Mouse (Mus musculus) thymus, adult 2 months (tissue): ENCODE data around the gene Foxo6. TPM values are rescaled to one million over a fixed set of nuclear protein-coding genes. Genes with fewer than 3 reads are reported as not detected.

Source experiments
- DNase-seq: peaks from one replicate; pipeline ENCODE4 v3.0.0; 2021
- H3K27ac ChIP-seq: fragments of 200-500 bp; 2 replicates; pipeline ENCODE4 v1.5.1; 2012; ENCODE audit warnings: low read length, control low read depth; ENCODE audit not compliant: control insufficient read depth, insufficient read depth
- H3K27me3 ChIP-seq: fragments of 200-500 bp; 2 replicates; pipeline ENCODE4 v1.6.1; 2012; ENCODE audit warnings: mild to moderate bottlenecking, low read length, moderate library complexity, mixed read lengths; ENCODE audit not compliant: control insufficient read depth, insufficient read depth
- H3K36me3 ChIP-seq: fragments of 200-500 bp; 2 replicates; pipeline ENCODE4 v1.6.1; 2012; ENCODE audit warnings: mild to moderate bottlenecking, low read length, moderate library complexity; ENCODE audit not compliant: control insufficient read depth, insufficient read depth
- H3K4me1 ChIP-seq: fragments of 200-500 bp; replicated peaks from 2 replicates; pipeline ENCODE4 v1.6.1; 2012; ENCODE audit warnings: low read length; ENCODE audit not compliant: control insufficient read depth, insufficient read depth
- H3K4me3 ChIP-seq: fragments of 200-500 bp; 2 replicates; pipeline ENCODE4 v1.5.1; 2012; ENCODE audit warnings: mild to moderate bottlenecking, low read length, control low read depth, moderate library complexity; ENCODE audit not compliant: control insufficient read depth, insufficient read depth
- CTCF ChIP-seq: fragments of 200-500 bp; IDR thresholded peaks from 2 replicates; pipeline ENCODE4 v1.5.1; 2012; ENCODE audit warnings: mild to moderate bottlenecking, control low read depth, low read length, moderate library complexity, borderline replicate concordance; ENCODE audit not compliant: control insufficient read depth, poor library complexity, insufficient read depth; ENCODE audit errors: extremely low read depth
- POLR2A ChIP-seq: fragments of 200-500 bp; IDR thresholded peaks from 2 replicates; pipeline ENCODE4 v1.6.1; 2012; ENCODE audit warnings: mild to moderate bottlenecking, low read length, control low read depth, moderate library complexity; ENCODE audit not compliant: control insufficient read depth, poor library complexity, insufficient read depth; ENCODE audit errors: extremely low read depth
- WGBS: fragments of 180-500 bp; shearing (Covaris S2); methylation state at CpG from one replicate; pipeline ENCODE4 v1.1.7; 2018; 5-methylcytosine and 5-hydroxymethylcytosine counted together
- polyA plus RNA-seq: library from polyadenylated mRNA; depleted of rRNA; stranded (reverse); fragments of >200 nt; gene quantifications from 2 replicates; pipeline ENCODE4 v1.2.3, GENCODE M21; 2012

Foxo6 gene
- polyA plus RNA-seq, 1 experiment: 0.82 TPM

- Histone ChIP-seq H3K4me3 (no peak overlapping the region), H3K4me1 (no peaks in the 10 kb centered on the region), H3K27me3 (no peaks in the 10 kb centered on the region), H3K27ac (no peak overlapping the region), H3K36me3 (no peaks in the 10 kb centered on the region)
- no peak for TF ChIP-seq POLR2A
- TF ChIP-seq CTCF: no peak
- no peak for DNase-seq
- WGBS: 66% methylated on average over 4 of the region's 4 CpGs
Measured at GRCm38 (mm10) chr4:120325748-120326147, 38.6 kb upstream of the Foxo6 start.

DNA sequence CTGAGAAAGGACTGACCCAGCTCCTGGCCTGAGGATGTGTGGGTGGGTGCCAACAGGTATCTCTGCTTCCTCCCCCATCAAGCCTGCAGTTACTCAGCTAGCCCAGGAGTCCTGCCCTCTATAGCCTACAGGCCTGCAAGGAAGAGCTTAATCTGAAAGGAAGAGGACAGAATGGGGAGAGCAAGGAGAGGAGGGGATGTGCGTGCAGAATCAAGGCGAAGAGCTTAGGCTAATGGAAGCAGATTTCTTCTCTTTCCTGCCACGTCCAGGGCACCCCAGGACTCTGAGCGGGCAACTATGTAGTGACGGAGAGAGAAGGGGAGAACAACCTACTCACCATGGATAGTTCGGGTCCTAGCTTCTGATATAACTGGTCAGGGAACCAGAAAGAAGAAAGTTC lies 37.9 kb upstream of the Foxo6 start:
- WGBS: 81% methylated on average over 6 of the region's 6 CpGs
- no peak for TF ChIP-seq CTCF
- TF ChIP-seq POLR2A: no peak
- Histone ChIP-seq H3K4me3 (no peak overlapping the region), H3K4me1 (no peaks in the 10 kb centered on the region), H3K27ac (no peak overlapping the region), H3K36me3 (no peaks in the 10 kb centered on the region), H3K27me3 (no peaks in the 10 kb centered on the region)
- no peak for DNase-seq

- WGBS: 95% methylated on average over 1 of the region's 1 CpGs
- Histone ChIP-seq H3K4me3 (no peak overlapping the region), H3K4me1 (no peaks in the 10 kb centered on the region), H3K36me3 (no peaks in the 10 kb centered on the region), H3K27ac (no peak overlapping the region), H3K27me3 (no peaks in the 10 kb centered on the region)
- TF ChIP-seq POLR2A (no peak), CTCF (no peak)
- no peak for DNase-seq
Measured at GRCm38 (mm10) chr4:120323858-120324257, 36.7 kb upstream of the Foxo6 start.

- Histone ChIP-seq H3K36me3 (no peaks in the 10 kb centered on the region), H3K4me1 (no peaks in the 10 kb centered on the region), H3K27ac (no peak overlapping the region), H3K27me3 (no peaks in the 10 kb centered on the region), H3K4me3 (no peak overlapping the region)
- WGBS: 14% methylated on average over 6 of the region's 6 CpGs
- DNase-seq: peak; percentile 40
- TF ChIP-seq POLR2A: no peak
- no peak for TF ChIP-seq CTCF
Measured at GRCm38 (mm10) chr4:120323198-120323597, 36.0 kb upstream of the Foxo6 start.

- TF ChIP-seq CTCF (no peak), POLR2A (no peak)
- no peak overlapping the region for H3K27ac ChIP-seq
- H3K27me3 ChIP-seq: no peaks in the 10 kb centered on the region
- no peaks in the 10 kb centered on the region for H3K4me1 ChIP-seq
- H3K4me3 ChIP-seq: no peak overlapping the region
- DNase-seq: no peak
- no peaks in the 10 kb centered on the region for H3K36me3 ChIP-seq
- 67% methylated on average over 2 of the region's 2 CpGs for WGBS
Measured at GRCm38 (mm10) chr4:120317541-120317940, 30.4 kb upstream of the Foxo6 start.

- 91% methylated on average over 4 of the region's 4 CpGs for WGBS
- H3K4me3 ChIP-seq: no peak overlapping the region
- TF ChIP-seq POLR2A (no peak), CTCF (no peak)
- DNase-seq: no peak
- no peaks in the 10 kb centered on the region for H3K27me3 ChIP-seq
- no peak overlapping the region for H3K27ac ChIP-seq
- H3K36me3 ChIP-seq: no peaks in the 10 kb centered on the region
- no peaks in the 10 kb centered on the region for H3K4me1 ChIP-seq
Measured at GRCm38 (mm10) chr4:120316716-120317115, 29.6 kb upstream of the Foxo6 start.

DNA sequence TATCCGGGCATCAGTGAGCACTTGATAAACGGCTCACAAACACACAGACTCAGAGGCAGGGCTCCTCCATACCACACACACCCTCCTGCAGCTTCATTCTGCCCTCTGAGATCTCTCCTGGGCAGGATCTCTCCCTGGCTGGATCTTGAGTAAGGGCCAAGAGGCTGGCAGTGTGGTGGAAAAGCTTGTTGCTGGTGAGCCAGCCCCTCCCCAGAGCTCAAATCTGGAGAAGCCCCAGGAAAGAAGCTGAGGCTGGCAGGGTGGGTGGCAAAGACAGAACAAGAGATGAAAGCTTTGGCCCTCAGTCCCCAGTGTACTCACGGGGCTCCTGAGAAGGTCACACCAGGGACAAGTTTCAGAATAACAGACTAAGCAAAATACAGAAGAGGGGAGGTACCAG lies 27.4 kb upstream of the Foxo6 start:
- Histone ChIP-seq H3K4me1 (no peaks in the 10 kb centered on the region), H3K27me3 (no peaks in the 10 kb centered on the region), H3K4me3 (no peak overlapping the region), H3K27ac (no peak overlapping the region), H3K36me3 (no peaks in the 10 kb centered on the region)
- WGBS: 68% methylated on average over 3 of the region's 3 CpGs
- TF ChIP-seq POLR2A: no peak
- TF ChIP-seq CTCF: no peak
- no peak for DNase-seq
